Mouse (Mus musculus) embryo, embryonic 10 days (tissue): ENCODE results near the gene Clec2e.

ENCODE experiments used
- DNase-seq: peaks from one replicate; pipeline ENCODE4 v3.0.0-alpha.2; 2015; ENCODE audit warnings: low spot score

The Clec2e gene

GRCm38 (mm10) chr6:129058013-129058412 is 42.7 kb downstream of the Clec2e start:
- no peak for DNase-seq

- no peak for DNase-seq
Measured at GRCm38 (mm10) chr6:129056237-129056636, 44.5 kb downstream of the Clec2e start.

GRCm38 (mm10) chr6:129051731-129052130 is 49.0 kb downstream of the Clec2e start:
- DNase-seq: no peak

GRCm38 (mm10) chr6:129051086-129051485 is 49.6 kb downstream of the Clec2e start:
- DNase-seq: no peak

GRCm38 (mm10) chr6:129049596-129050251 is 51.0 kb downstream of the Clec2e start:
- peak; percentile 5 for DNase-seq

DNA sequence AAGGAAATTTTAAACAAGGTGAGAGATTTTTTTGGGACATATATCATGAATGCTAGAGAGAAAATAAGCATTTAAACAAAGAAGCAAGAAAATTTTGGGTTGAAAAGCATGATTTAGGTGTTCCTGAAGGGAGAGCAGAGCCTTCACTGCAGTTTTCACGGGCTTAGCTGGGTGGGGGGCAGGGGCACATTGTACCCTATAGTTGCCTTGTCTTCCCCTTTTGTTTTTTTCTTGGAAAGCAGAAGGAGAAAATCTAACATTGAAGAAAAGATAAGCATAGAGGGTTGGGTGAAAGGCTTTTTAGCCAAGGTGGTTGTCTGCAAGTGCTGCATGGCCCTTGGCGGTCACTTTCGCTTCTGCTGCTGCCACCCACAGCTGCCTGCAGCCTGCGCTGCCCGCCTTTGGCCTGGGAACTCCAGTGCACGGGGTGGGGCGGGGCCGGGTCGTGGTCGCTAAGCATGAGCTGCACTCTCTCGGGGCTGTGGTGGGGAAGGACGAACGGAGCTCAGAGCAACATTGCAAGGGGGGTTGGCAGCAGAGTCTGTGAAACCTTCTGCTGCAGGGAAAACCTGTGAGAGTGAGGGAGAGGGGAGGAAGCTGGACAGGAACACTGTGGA is 51.7 kb downstream of the Clec2e start:
- peak; percentile 80 for DNase-seq

- no peak for DNase-seq
Measured at GRCm38 (mm10) chr6:129048381-129048780, 52.3 kb downstream of the Clec2e start.

GRCm38 (mm10) chr6:129045601-129046000 is 55.1 kb downstream of the Clec2e start, which contains the start of gene Klrb1f:
Klrb1f (plus strand) TSS chr6:129045901.
- DNase-seq: no peak

- DNase-seq: no peak
Measured at GRCm38 (mm10) chr6:129042470-129042869, 58.2 kb downstream of the Clec2e start.
